Mouse (Mus musculus) liver, embryonic 11.5 days (tissue): ENCODE data around the gene Schip1. TPM values are rescaled to one million over a fixed set of nuclear protein-coding genes. Genes with fewer than 3 reads are reported as not detected.

Experiments used
- ATAC-seq: fragments of 200-750 bp; cut with Nextera tagmentation; replicated peaks from 2 replicates; pipeline ENCODE4 v1.8.0; 2017; ENCODE audit warnings: moderate number of reproducible peaks, mild to moderate bottlenecking, moderate TSS enrichment, moderate library complexity; ENCODE audit not compliant: low FRiP score
- DNase-seq: peaks from one replicate; pipeline ENCODE4 v3.0.0-alpha.2; 2017; ENCODE audit warnings: low spot score
- H3K27ac ChIP-seq: fragments of 300-500 bp; sonication (generic); 2 replicates; pipeline ENCODE4 v1.5.1; 2014; ENCODE audit warnings: mild to moderate bottlenecking, low read depth, low read length, control low read depth
- H3K27me3 ChIP-seq: fragments of 300-500 bp; sonication (generic); replicated peaks from 2 replicates; pipeline ENCODE4 v1.6.1; 2014; ENCODE audit warnings: low read length, mixed read lengths; ENCODE audit not compliant: control insufficient read depth, insufficient read depth
- H3K36me3 ChIP-seq: fragments of 300-500 bp; sonication (generic); 2 replicates; pipeline ENCODE4 v1.6.1; 2014; ENCODE audit warnings: mild to moderate bottlenecking, low read length, moderate library complexity, mixed read lengths; ENCODE audit not compliant: control insufficient read depth, insufficient read depth
- H3K4me1 ChIP-seq: fragments of 300-500 bp; sonication (generic); replicated peaks from 2 replicates; pipeline ENCODE4 v1.6.1; 2014; ENCODE audit warnings: low read length, mixed read lengths; ENCODE audit not compliant: control insufficient read depth, insufficient read depth
- H3K4me2 ChIP-seq: fragments of 300-500 bp; sonication (generic); 2 replicates; pipeline ENCODE4 v1.6.1; 2014; ENCODE audit warnings: mild to moderate bottlenecking, control low read depth, moderate library complexity
- H3K4me3 ChIP-seq: fragments of 300-500 bp; sonication (generic); 2 replicates; pipeline ENCODE4 v1.5.1; 2014; ENCODE audit warnings: low read depth, low read length, control low read depth
- H3K9ac ChIP-seq: fragments of 300-500 bp; sonication (generic); 2 replicates; pipeline ENCODE4 v1.6.1; 2014; ENCODE audit warnings: low read depth, low read length, control low read depth
- H3K9me3 ChIP-seq: fragments of 300-500 bp; sonication (generic); 2 replicates; pipeline ENCODE4 v1.6.1; 2016; ENCODE audit warnings: low read length, inconsistent platforms, mixed read lengths; ENCODE audit not compliant: control insufficient read depth
- WGBS: fragments of 180-500 bp; shearing (Covaris S2); extraction: QIAGEN DNeasy Blood & Tissue Kit; methylation state at CpG from one replicate; pipeline ENCODE4 v1.1.7; 2014; 5-methylcytosine and 5-hydroxymethylcytosine counted together
- polyA plus RNA-seq: library from polyadenylated mRNA; unstranded; fragments of >200 nt; fragmentation: Nextera tagmentation; extraction: Ambion mirVana; gene quantifications from 2 replicates; pipeline ENCODE4 v1.2.1, GENCODE M21; 2014

Gene Schip1
- polyA plus RNA-seq, 1 experiment from 2014 or later: 10.6 TPM

GRCm38 (mm10) chr3:68602891-68603290, 538.3 kb downstream of the Schip1 start:
- Histone ChIP-seq H3K36me3 (no peaks in the 10 kb centered on the region), H3K4me1 (no peaks in the 10 kb centered on the region), H3K9ac (no peak overlapping the region), H3K4me2 (no peak overlapping the region), H3K9me3 (no peaks in the 10 kb centered on the region), H3K27me3 (no peaks in the 10 kb centered on the region), H3K4me3 (no peak overlapping the region), H3K27ac (no peak overlapping the region)
- ATAC-seq (no peak), DNase-seq (no peak)
- WGBS: 87% methylated on average over 9 of the region's 9 CpGs

DNA sequence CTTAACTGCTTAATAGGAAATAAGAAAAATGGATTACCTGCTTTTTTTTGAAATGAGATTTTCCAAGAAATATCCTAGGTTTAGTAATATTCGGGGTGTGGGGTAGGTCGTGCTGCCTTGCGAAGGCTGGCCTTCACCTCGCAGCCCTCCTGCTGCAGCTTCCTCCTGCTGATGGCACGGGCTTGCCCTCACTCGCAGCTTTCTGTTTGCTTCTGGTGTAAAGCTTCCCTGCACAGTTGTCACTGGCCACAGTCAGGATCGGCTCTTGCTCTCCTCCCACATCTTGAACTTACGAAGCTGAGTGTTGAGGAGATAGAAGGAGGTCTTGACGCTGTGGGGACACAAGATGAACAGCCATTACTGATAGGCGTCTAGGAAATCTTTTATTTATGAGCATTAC, 539.9 kb downstream of the Schip1 start:
- Histone ChIP-seq H3K9ac (no peak overlapping the region), H3K4me2 (no peak overlapping the region), H3K4me1 (no peaks in the 10 kb centered on the region), H3K27me3 (no peaks in the 10 kb centered on the region), H3K4me3 (no peak overlapping the region), H3K36me3 (no peaks in the 10 kb centered on the region), H3K27ac (no peak overlapping the region), H3K9me3 (no peaks in the 10 kb centered on the region)
- no peak for DNase-seq
- ATAC-seq: no peak
- 69% methylated on average over 10 of the region's 10 CpGs for WGBS

GRCm38 (mm10) chr3:68604962-68605361, 540.4 kb downstream of the Schip1 start:
- no peaks in the 10 kb centered on the region for H3K36me3 ChIP-seq
- no peak overlapping the region for H3K27ac ChIP-seq
- 88% methylated on average over 10 of the region's 10 CpGs for WGBS
- H3K27me3 ChIP-seq: no peaks in the 10 kb centered on the region
- no peaks in the 10 kb centered on the region for H3K4me1 ChIP-seq
- H3K4me3 ChIP-seq: no peak overlapping the region
- no peaks in the 10 kb centered on the region for H3K9me3 ChIP-seq
- H3K9ac ChIP-seq: no peak overlapping the region
- ATAC-seq (no peak), DNase-seq (no peak)
- H3K4me2 ChIP-seq: no peak overlapping the region

- Histone ChIP-seq H3K27me3 (no peaks in the 10 kb centered on the region), H3K9ac (no peak overlapping the region), H3K27ac (no peak overlapping the region), H3K4me2 (no peak overlapping the region), H3K9me3 (no peaks in the 10 kb centered on the region), H3K4me3 (no peak overlapping the region), H3K4me1 (no peaks in the 10 kb centered on the region), H3K36me3 (no peaks in the 10 kb centered on the region)
- WGBS: 84% methylated on average over 7 of the region's 7 CpGs
- no peak for DNase-seq
- no peak for ATAC-seq
Measured at GRCm38 (mm10) chr3:68605942-68606603, 541.5 kb downstream of the Schip1 start.

DNA sequence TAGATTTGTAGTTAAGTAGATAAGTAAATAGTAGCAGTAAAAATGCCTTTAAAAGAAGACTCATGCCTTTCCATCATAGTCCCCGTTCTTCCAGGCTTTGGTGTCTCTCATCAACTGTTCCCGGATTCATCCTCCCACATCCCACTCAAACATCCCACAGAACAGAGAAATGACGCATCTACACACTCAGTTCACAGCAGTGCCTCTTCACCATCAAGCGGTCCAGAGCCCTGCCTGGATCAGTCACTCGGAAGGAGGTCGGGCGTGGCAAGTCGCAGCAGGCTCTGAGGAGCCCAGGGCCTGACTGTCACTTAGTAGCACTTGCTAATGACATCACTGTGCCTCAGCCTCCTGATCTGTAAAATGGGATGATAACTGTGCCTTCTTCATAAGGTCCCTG, 542.1 kb downstream of the Schip1 start:
- Histone ChIP-seq H3K27ac (no peak overlapping the region), H3K27me3 (no peaks in the 10 kb centered on the region), H3K9ac (no peak overlapping the region), H3K4me1 (no peaks in the 10 kb centered on the region), H3K36me3 (no peaks in the 10 kb centered on the region), H3K4me3 (no peak overlapping the region), H3K9me3 (no peaks in the 10 kb centered on the region), H3K4me2 (no peak overlapping the region)
- DNase-seq (no peak), ATAC-seq (no peak)
- 90% methylated on average over 8 of the region's 8 CpGs for WGBS

DNA sequence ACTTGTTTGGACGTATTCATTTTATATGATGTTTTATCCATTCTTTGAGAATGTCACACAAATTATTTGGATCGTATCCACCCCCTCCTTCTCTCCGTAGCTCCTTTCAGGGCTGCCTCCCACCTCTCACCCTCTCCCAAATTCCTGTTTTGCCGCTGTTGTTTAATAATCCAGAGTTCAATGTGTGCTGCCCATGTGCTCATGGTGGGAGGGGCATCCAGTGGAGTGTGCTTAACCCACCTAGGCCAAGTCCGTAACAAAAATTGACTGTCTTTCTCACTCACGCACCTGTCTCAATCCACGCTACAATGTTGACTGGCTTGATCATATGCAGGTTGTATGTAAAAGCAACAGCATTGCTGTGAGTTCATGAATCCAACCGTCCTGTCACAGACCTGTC, 542.7 kb downstream of the Schip1 start:
- Histone ChIP-seq H3K4me1 (no peaks in the 10 kb centered on the region), H3K4me2 (no peak overlapping the region), H3K27me3 (no peaks in the 10 kb centered on the region), H3K27ac (no peak overlapping the region), H3K36me3 (no peaks in the 10 kb centered on the region), H3K9me3 (no peaks in the 10 kb centered on the region), H3K9ac (no peak overlapping the region), H3K4me3 (no peak overlapping the region)
- DNase-seq (no peak), ATAC-seq (no peak)
- WGBS: 84% methylated on average over 8 of the region's 8 CpGs

DNA sequence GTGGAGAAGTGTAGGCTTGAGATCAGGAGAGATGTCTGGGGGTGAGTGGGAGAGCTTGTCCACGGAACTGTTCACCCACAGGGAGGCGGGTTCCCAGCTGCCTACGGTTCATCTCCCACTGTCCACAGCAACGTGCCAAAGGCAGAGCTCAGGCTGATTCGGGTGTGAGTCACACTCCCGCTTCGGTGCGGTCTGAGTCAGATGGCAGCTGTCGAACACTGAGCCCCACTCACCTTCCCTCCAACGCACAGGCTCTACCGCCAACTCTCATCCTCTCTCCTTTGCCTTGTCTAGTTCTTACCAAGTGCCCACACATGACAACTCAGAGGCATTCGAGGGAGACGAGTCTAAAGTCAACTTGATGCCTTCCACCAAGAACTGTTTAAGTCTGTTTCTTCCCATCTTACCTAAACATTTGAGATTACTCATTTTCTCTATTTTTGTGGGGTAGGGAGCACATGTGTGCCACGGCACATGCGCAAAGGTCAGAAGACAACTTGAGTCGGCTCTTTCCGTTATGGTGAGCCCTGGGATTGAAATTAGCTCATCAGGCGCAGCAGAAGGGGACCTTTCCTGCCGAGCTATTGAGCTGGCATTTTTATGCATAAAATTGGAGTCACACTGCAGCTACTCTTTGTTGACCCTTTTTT, 544.4 kb downstream of the Schip1 start:
- DNase-seq: no peak
- H3K27ac ChIP-seq: no peak overlapping the region
- H3K4me1 ChIP-seq: no peaks in the 10 kb centered on the region
- no peaks in the 10 kb centered on the region for H3K27me3 ChIP-seq
- H3K4me2 ChIP-seq: no peak overlapping the region
- no peak for ATAC-seq
- 80% methylated on average over 19 of the region's 19 CpGs for WGBS
- no peaks in the 10 kb centered on the region for H3K36me3 ChIP-seq
- no peak overlapping the region for H3K9ac ChIP-seq
- no peak overlapping the region for H3K4me3 ChIP-seq
- H3K9me3 ChIP-seq: no peaks in the 10 kb centered on the region

- no peak overlapping the region for H3K4me3 ChIP-seq
- no peak for ATAC-seq
- H3K4me1 ChIP-seq: no peaks in the 10 kb centered on the region
- H3K27ac ChIP-seq: no peak overlapping the region
- no peaks in the 10 kb centered on the region for H3K36me3 ChIP-seq
- 70% methylated on average over 6 of the region's 6 CpGs for WGBS
- no peak overlapping the region for H3K9ac ChIP-seq
- H3K9me3 ChIP-seq: no peaks in the 10 kb centered on the region
- no peaks in the 10 kb centered on the region for H3K27me3 ChIP-seq
- no peak for DNase-seq
- no peak overlapping the region for H3K4me2 ChIP-seq
Measured at GRCm38 (mm10) chr3:68610011-68610410, 545.4 kb downstream of the Schip1 start.

- H3K4me1 ChIP-seq: no peaks in the 10 kb centered on the region; the same call in 1 of the 2 replicates
- DNase-seq (no peak), ATAC-seq (no peak)
- H3K27me3 ChIP-seq: no peaks in the 10 kb centered on the region
- no peaks in the 10 kb centered on the region for H3K9me3 ChIP-seq
- no peak overlapping the region for H3K4me3 ChIP-seq
- no peak overlapping the region for H3K9ac ChIP-seq
- WGBS: 86% methylated on average over 11 of the region's 11 CpGs
- H3K4me2 ChIP-seq: no peak overlapping the region
- no peaks in the 10 kb centered on the region for H3K36me3 ChIP-seq
- no peak overlapping the region for H3K27ac ChIP-seq
Measured at GRCm38 (mm10) chr3:68610598-68611261, 546.1 kb downstream of the Schip1 start.
